Comparison of ENCODE assay signal across 8 mouse cellular contexts in the genomic region with DNA sequence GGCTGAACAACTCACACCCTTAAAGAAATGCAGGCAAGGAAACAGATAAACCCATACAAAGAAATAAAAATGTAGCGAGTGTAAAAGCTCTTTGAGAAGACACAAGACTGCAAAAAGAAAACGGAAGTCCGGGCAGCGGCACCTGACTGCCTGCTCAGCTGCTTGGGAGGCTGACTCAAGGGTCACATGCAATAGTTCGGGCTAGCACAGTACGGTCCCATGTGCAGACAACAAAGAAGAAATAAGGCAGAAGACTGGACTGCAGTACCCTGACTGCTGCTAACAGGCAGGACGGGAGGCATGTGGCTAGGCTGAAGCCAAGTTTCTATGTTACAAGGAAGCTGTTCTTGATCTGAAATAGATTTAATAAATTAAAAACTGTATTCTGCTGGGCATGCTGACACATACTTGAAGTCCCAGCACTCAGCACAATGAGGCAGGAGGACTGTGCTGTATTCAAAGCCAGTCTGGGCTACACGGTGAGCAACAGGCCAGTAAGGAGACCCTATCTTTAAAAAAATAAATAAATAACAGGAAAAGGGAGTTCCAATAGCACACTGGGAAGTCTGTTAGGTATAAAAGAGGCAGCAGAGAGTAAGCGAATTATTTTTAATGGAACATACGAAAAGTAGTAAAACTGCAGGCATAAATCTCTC. TPM values are rescaled to one million over a fixed set of nuclear protein-coding genes. Genes with fewer than 3 reads are reported as not detected.
A peak's percentile ranks its signal among the peaks of the same experiment; 100 is the strongest.
DNase-seq lines count a peak whose midpoint lies in the region; TF ChIP-seq lines count a peak whose summit lies in the region.

No protein-coding gene starts in this region.

- WGBS in bone marrow, adult 2 months = 15% methylated on average over 10 of the region's 10 CpGs
- WGBS in heart, embryonic 10.5 days = 61% methylated on average over 10 of the region's 10 CpGs

- H3K4me3 ChIP-seq in bone marrow, adult 2 months (replicated peaks; ENCODE audit: control insufficient read depth, low read depth, low read length) = peak overlapping the region; percentile 2
- H3K4me3 ChIP-seq in heart, embryonic 10.5 days = no peak overlapping the region; the same call in 1 of the 2 replicates

- H3K9me3 ChIP-seq in heart, embryonic 10.5 days = no peaks in the 10 kb centered on the region

- H3K36me3 ChIP-seq in heart, embryonic 10.5 days = no peaks in the 10 kb centered on the region

- no peak for TF ChIP-seq POLR2A in bone marrow, adult 2 months (IDR thresholded peaks at IDR 0.05; ENCODE audit: borderline replicate concordance, control insufficient read depth, low read depth, low read length)

- DNase-seq in layer of hippocampus, adult 9-11 months = peak; percentile 53
- no peak for DNase-seq in layer of hippocampus, adult 8-10 months (ENCODE audit: low spot score in 2 of 2)
- no peak for DNase-seq in heart, embryonic 10.5 days (ENCODE audit: low spot score)
- peak; percentile 59 for DNase-seq in kidney, postnatal 10 days
- DNase-seq in lung, postnatal 36 days = peak; percentile 72
- DNase-seq in thymus, adult 18-20 months = peak; percentile 32 to 50
- DNase-seq in adipocyte (ENCODE audit: low spot score) = no peak

- no peak for TF ChIP-seq CTCF in bone marrow, adult 2 months (IDR thresholded peaks at IDR 0.05; ENCODE audit: control insufficient read depth, insufficient read depth, low read length)

- peaks cover 3% of the 10 kb centered on the region; the same call in 1 of the 2 replicates for H3K4me1 ChIP-seq in bone marrow, adult 2 months (ENCODE audit: control insufficient read depth, insufficient read depth, low read length)
- peaks cover 36% of the 10 kb centered on the region for H3K4me1 ChIP-seq in heart, embryonic 10.5 days

- H3K27me3 ChIP-seq in heart, embryonic 10.5 days (ENCODE audit: insufficient read depth, poor library complexity, severe bottlenecking) = no peaks in the 10 kb centered on the region

- no peak overlapping the region; the same call in 1 of the 2 replicates for H3K27ac ChIP-seq in bone marrow, adult 2 months (ENCODE audit: control insufficient read depth, insufficient read depth, low read depth, low read length, poor library complexity)
- peak overlapping the region; percentile 42; the same call in 1 of the 2 replicates for H3K27ac ChIP-seq in heart, embryonic 10.5 days

RNA-seq across cellular contexts. Expression of a gene that starts 7.1 kb away (rescaled TPM):
- total RNA-seq in layer of hippocampus, adult 8-10 months (2022) = 10 to 100 TPM; 57.6 to 62.4 (median 60.1) TPM
- polyA plus RNA-seq in bone marrow, adult 2 months (2011; ENCODE audit: insufficient read depth, insufficient read length, low replicate concordance, missing spikeins) = 27.6 and 28.7 TPM in 2 replicates
- 40.1 and 43.5 TPM in 2 replicates for polyA plus RNA-seq in heart, embryonic 10.5 days (2016; fragmentation: Nextera tagmentation; extraction: Ambion mirVana)

Comparison
In these comparisons a context has a peak if more than half of its experiments do, and no peak if none do; other contexts are left out.
1. DNase-seq: peak in layer of hippocampus, adult 9-11 months (single experiment), kidney, postnatal 10 days (single experiment), lung, postnatal 36 days (single experiment) and thymus, adult 18-20 months (2 of 2); none in layer of hippocampus, adult 8-10 months (0 of 2), heart, embryonic 10.5 days (single experiment) and adipocyte (single experiment).